Mouse (Mus musculus) megakaryocyte, embryonic 14.5 days (primary cell): ENCODE measurements at regions not wholly inside any gene's neighbourhood (a gene's known extent, or its start where the extent isn't known, plus 50 kb on each side); places are given as distances from the start of the nearest gene placed in this dataset.

Experiments
- H3K27me3 ChIP-seq: replicated peaks from 2 replicates; pipeline ENCODE3; 2012; ENCODE audit warnings: inconsistent platforms
- H3K36me3 ChIP-seq: replicated peaks from 2 replicates; pipeline ENCODE3; 2012; ENCODE audit warnings: low read length, inconsistent platforms, mixed read lengths
- H3K4me1 ChIP-seq: 2 replicates; pipeline ENCODE4 v1.6.1; 2012; ENCODE audit warnings: inconsistent platforms
- H3K4me3 ChIP-seq: replicated peaks from 2 replicates; pipeline ENCODE3; 2012; ENCODE audit warnings: moderate library complexity, mild to moderate bottlenecking, inconsistent platforms
- H3K9me3 ChIP-seq: 2 replicates; pipeline ENCODE4 v1.6.1; 2012; ENCODE audit warnings: inconsistent platforms
- FLI1 ChIP-seq: IDR thresholded peaks from 2 replicates; pipeline ENCODE4 v1.6.1; 2012; ENCODE audit warnings: low read length, inconsistent platforms, mixed read lengths
- GATA1 ChIP-seq: IDR thresholded peaks from 3 replicates; pipeline ENCODE4 v1.6.1; 2012; ENCODE audit warnings: mixed read lengths, low read length, inconsistent platforms, borderline replicate concordance

- no peaks in the 10 kb centered on the region for H3K36me3 ChIP-seq
- no peaks in the 10 kb centered on the region for H3K27me3 ChIP-seq
- no peaks in the 10 kb centered on the region for H3K4me1 ChIP-seq
- peaks cover 15% of the 10 kb centered on the region for H3K9me3 ChIP-seq
- H3K4me3 ChIP-seq = no peak overlapping the region
- TF ChIP-seq GATA1 (no peak), FLI1 (no peak)
These were observed 754.5 kb downstream of the Nedd1 start for GRCm38 (mm10) chr10:91967570-91968310.

GRCm38 (mm10) chr10:91959734-91960492 lies 762.3 kb downstream of the Nedd1 start:
- no peak for TF ChIP-seq GATA1
- no peak for TF ChIP-seq FLI1
- H3K27me3 ChIP-seq = no peaks in the 10 kb centered on the region
- no peaks in the 10 kb centered on the region for H3K4me1 ChIP-seq

GRCm38 (mm10) chr10:91953078-91953477 lies 769.1 kb downstream of the Nedd1 start:
- H3K4me3 ChIP-seq = no peak overlapping the region
- H3K9me3 ChIP-seq = no peaks in the 10 kb centered on the region
- TF ChIP-seq GATA1 (no peak), FLI1 (no peak)
- H3K4me1 ChIP-seq = no peaks in the 10 kb centered on the region
- H3K36me3 ChIP-seq = no peaks in the 10 kb centered on the region
- no peaks in the 10 kb centered on the region for H3K27me3 ChIP-seq

More at GRCm38 (mm10) chr10:91959734-91960492, 762.3 kb downstream of the Nedd1 start:
- 0 out of 2 replicates have a peak, but pooled peaks cover 5% of the 10 kb centered on the region for H3K9me3 ChIP-seq
- no peak overlapping the region for H3K4me3 ChIP-seq
- no peaks in the 10 kb centered on the region for H3K36me3 ChIP-seq

GRCm38 (mm10) chr10:91923626-91924025 lies 742.5 kb upstream of the Tmpo start:
- Histone ChIP-seq H3K9me3 (0 out of 2 replicates have a peak, but pooled peaks cover 3% of the 10 kb centered on the region), H3K4me3 (no peak overlapping the region), H3K36me3 (no peaks in the 10 kb centered on the region), H3K27me3 (no peaks in the 10 kb centered on the region), H3K4me1 (no peaks in the 10 kb centered on the region)
- TF ChIP-seq GATA1 (no peak), FLI1 (no peak)

- Histone ChIP-seq H3K9me3 (peaks cover 14% of the 10 kb centered on the region), H3K36me3 (no peaks in the 10 kb centered on the region), H3K4me1 (no peaks in the 10 kb centered on the region), H3K4me3 (no peak overlapping the region), H3K27me3 (no peaks in the 10 kb centered on the region)
- TF ChIP-seq GATA1 = no peak
- TF ChIP-seq FLI1 = no peak
These were observed 708.7 kb upstream of the Tmpo start for GRCm38 (mm10) chr10:91889864-91890263.

- Histone ChIP-seq H3K4me3 (no peak overlapping the region), H3K36me3 (no peaks in the 10 kb centered on the region), H3K27me3 (no peaks in the 10 kb centered on the region), H3K4me1 (no peaks in the 10 kb centered on the region), H3K9me3 (peaks cover 14% of the 10 kb centered on the region)
- TF ChIP-seq GATA1 = no peak
- no peak for TF ChIP-seq FLI1
These were observed 707.4 kb upstream of the Tmpo start for GRCm38 (mm10) chr10:91888537-91888936.

- H3K27me3 ChIP-seq = no peaks in the 10 kb centered on the region
- no peak overlapping the region for H3K4me3 ChIP-seq
- H3K4me1 ChIP-seq = no peaks in the 10 kb centered on the region
- H3K9me3 ChIP-seq = 0 out of 2 replicates have a peak, but pooled peaks cover 8% of the 10 kb centered on the region
- TF ChIP-seq FLI1 (no peak), GATA1 (no peak)
- H3K36me3 ChIP-seq = no peaks in the 10 kb centered on the region
These were observed 702.0 kb upstream of the Tmpo start for GRCm38 (mm10) chr10:91883155-91883554.

- Histone ChIP-seq H3K36me3 (no peaks in the 10 kb centered on the region), H3K27me3 (no peaks in the 10 kb centered on the region), H3K4me1 (no peaks in the 10 kb centered on the region), H3K4me3 (no peak overlapping the region), H3K9me3 (0 out of 2 replicates have a peak, but pooled peaks cover 8% of the 10 kb centered on the region)
- TF ChIP-seq GATA1 = no peak
- no peak for TF ChIP-seq FLI1
These were observed 701.4 kb upstream of the Tmpo start for GRCm38 (mm10) chr10:91882481-91882880.

GRCm38 (mm10) chr10:91881521-91882228 lies 700.6 kb upstream of the Tmpo start:
- TF ChIP-seq FLI1 (no peak), GATA1 (no peak)
- H3K9me3 ChIP-seq = 0 out of 2 replicates have a peak, but pooled peaks cover 8% of the 10 kb centered on the region
- no peak overlapping the region for H3K4me3 ChIP-seq
- H3K27me3 ChIP-seq = no peaks in the 10 kb centered on the region
- no peaks in the 10 kb centered on the region for H3K36me3 ChIP-seq
- H3K4me1 ChIP-seq = no peaks in the 10 kb centered on the region
